Mouse (Mus musculus): ENCODE data around the gene Sytl2.

The Sytl2 gene

DNA sequence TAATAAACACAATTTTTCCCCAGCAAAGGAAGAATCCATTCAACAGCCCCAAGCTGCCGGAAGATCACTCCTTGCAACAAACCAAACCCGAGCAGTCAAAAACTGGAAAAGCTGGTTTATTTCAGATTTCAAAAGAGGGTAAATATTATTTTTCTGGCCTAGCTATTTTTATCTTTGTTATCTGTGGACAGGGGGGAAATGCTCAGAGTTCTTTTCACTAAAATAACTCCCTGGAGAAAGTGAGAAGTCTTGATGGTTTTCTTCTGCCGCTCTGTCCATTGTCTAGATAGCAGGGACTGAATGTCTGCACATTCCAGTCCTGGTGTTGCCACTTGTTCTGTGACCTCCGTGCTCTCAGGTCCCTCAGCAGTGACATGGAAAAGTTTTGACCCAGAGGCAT lies 70.8 kb downstream of the Sytl2 start:
- DNase-seq = no peak

DNA sequence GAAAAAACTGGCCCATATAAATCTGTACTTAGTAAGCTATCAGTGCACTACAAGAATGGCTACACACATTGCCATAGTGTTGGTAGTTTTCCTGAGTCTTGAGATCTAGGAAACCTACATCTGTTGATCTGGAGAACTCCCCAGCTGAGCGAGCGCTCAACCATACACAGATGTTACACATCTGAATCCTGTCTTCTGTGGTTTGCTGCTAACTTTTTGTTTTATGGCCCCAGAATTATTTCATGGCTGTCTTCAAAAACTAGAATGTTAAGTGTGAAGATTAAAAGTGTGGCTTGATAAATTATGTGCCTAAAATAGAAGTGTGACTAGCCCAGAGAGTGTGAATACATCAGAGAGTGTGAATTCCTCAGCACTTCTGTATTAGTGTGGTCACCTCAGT lies 82.4 kb downstream of the Sytl2 start:
- DNase-seq = no peak

- DNase-seq = no peak
These were observed 84.9 kb downstream of the Sytl2 start for GRCm38 (mm10) chr7:90386885-90387459.

- no peak for DNase-seq
These were observed 87.7 kb downstream of the Sytl2 start for GRCm38 (mm10) chr7:90389765-90390164.

GRCm38 (mm10) chr7:90395073-90395472 lies 93.0 kb downstream of the Sytl2 start:
- no peak for DNase-seq

GRCm38 (mm10) chr7:90395928-90396327 lies 93.9 kb downstream of the Sytl2 start:
- no peak for DNase-seq

- peak; percentile 73 for DNase-seq
These were observed 107.9 kb downstream of the Sytl2 start for GRCm38 (mm10) chr7:90409934-90410333.

- DNase-seq = no peak
These were observed 124.3 kb downstream of the Sytl2 start, which contains the start of gene Ccdc89 for GRCm38 (mm10) chr7:90426020-90427001. Ccdc89 (plus strand) TSS chr7:90426577.

DNA sequence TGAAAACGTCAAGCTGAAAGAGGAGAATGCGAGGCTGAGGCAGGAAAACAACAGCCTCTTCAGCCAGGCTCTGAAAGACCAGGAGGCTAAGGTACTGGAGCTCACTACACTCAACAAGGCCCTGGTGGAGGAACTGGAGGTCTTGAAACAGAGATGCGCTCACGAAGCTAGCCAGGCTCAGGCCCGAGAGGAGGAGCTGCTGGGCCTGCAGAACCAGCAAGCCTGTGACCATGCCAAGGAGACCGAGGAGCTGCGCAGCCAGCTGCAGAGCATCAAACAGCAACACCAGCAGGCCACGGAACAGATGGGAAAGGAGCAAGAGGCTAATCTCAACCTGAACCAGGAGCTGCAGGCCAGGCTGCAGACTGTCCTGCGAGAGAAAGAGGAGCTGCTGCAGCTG lies 125.0 kb downstream of the Sytl2 start:
- DNase-seq = no peak

- DNase-seq = no peak
These were observed 130.2 kb downstream of the Sytl2 start for GRCm38 (mm10) chr7:90432221-90432620.

DNA sequence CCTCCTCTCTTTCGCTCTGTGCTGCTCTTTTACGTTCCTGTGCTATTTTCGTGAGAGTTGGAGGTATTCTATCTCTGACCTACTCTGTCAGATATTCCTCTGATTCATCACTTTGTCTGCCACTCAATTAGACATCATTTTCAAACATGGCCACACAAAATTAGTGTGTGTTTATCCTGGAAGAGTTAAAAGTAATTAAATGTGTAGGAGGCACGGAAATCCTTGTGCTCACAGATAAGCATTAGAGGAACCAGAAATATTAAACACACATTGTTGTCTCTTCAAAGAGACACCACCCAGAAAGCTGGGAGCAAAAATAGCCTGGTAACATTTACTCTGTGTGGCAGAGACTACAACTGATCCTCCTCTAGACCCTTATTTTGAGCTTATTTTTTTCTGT lies 138.0 kb downstream of the Sytl2 start:
- DNase-seq = no peak

DNA sequence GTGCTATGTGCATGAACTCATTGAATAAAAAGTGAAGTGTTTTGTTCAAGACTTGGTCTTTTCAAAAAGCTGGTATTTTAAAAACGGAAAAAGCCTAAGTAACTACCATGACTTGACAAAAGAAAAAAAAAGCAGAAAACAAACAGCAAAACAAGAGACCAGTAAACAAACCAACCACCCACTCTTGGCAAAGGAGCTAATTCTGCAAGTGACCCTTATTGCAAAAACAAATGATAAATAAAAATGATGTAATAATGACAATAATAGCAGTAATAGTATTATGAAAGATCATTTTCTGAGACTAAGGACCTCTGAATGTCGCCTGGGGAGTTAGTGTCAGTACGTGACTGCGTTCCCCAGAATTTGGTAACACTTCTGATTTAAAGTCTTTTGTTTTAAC lies 140.0 kb downstream of the Sytl2 start:
- no peak for DNase-seq

DNA sequence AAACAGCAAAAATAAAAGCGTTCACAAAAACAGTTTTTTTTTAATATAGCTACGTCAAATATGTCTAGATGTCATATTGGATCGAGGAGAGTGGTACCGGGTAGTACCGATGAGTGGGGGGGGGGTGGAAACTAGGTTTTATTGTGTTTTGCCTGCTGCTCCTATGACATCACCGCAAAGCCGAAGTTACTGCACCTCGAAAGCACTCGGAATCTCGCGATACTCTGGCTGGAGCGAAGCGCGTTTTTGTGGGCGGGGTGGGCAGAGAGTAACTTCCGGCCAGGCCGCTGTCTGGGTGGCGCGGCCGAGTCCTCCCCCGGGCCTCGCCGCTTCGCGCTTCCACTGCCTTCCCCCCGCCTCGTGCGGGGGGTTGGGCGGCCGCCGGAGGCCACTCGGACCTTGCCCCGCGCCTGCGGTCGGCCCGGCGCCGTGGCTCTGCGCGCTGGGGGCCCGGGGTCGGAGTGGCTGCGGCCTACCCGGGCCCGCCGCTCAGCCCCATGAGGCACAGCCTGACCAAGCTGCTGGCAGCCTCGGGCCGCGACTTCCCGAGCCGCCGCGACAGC lies 140.5 kb downstream of the Sytl2 start, which contains the start of gene Crebzf:
Gene Crebzf, plus strand, starts transcription at position 212 of the 563 bp plus-strand sequence.
- peak; percentile 96 for DNase-seq

DNA sequence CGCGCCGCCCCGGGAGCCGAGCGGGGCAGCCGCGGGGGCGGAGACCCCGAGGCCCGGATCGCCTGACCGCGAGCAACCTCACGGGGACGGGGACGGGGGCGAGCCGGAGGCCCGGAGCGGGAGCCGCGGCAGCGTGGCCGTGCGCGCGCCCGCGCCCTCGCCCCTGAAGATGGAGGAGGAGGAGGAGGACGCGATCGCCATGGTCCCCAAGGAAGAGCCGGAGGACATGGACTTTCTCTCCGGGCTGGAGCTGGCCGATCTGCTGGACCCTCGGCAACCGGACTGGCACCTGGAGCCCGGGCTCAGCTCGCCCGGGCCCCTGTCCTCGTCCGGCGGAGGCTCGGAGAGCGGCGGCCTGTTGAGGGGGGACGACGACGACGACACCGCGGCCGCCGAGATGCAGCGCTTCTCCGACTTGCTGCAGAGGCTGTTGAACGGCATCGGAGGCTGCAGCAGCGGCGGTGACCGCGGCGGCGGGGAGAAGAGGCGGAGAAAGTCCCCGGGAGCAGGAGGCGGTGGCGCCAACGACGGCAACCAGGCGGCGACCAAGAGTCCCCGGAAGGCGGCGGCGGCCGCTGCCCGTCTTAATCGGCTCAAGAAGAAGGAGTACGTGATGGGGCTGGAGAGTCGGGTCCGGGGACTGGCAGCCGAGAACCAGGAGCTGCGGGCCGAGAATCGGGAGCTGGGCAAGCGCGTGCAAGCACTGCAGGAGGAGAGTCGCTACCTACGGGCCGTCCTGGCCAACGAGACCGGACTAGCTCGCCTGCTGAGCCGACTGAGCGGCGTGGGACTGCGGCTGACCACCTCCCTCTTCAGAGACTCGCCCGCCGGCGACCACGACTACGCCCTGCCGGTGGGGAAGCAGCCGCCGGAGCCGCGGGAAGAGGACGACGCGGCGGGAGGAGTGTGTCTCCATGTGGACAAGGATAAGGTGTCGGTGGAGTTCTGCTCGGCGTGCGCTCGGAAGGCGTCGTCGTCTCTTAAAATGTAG lies 141.3 kb downstream of the Sytl2 start:
- peak; percentile 77 for DNase-seq

DNA sequence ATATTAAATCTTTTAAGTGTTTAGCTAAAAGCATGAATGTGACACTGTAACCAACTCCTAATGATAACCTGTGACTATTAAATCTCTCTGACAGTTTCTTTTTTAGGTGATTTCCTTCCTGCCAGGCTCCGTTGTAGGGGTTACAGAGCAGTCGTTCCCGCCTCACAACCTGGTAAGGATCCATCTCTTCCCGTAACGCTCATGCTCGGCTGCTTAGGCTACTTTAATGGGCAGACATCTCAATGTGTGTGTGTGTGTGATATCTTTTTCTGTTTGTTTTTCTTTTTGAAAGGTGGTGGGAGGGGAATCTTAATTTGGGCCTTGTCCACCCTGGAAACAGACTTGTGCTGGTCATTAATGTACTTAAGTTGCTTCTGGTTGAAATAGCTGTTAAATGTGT lies 142.2 kb downstream of the Sytl2 start:
- DNase-seq = no peak

DNA sequence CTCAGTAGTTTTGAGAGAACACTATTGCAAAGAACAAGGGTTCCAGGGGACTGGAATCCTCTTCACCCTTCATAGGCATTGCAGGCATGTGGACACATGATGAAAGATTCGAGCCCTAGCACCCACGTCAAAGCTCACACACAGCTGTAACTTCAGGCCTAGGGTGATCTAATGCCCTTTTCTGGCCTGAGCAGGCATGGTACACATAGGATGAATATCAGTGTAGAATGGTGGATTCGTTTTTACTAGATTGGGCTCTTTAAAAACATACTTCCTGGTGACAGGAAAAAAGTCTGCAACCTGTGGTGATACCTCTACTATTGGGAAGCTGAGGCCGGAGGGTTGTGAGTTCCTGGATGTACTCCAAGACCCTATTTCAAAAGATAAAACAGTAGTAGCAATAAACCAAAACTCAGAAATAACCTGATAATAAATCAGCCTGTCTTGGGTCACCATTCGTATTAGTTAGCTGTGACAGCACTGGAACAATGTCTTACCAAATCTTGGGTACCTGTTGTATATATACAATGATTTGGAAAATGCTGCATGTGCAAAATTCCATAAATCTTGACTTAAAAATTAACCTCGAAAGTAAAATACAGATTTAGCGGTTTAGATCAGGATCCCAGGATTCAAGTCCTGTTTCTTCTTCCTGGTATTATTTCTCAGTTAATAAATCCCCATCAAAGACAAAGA lies 154.2 kb downstream of the Sytl2 start:
- no peak for DNase-seq

- peak; percentile 69 for DNase-seq
These were observed 154.9 kb downstream of the Sytl2 start, which contains the start of gene Tmem126a for GRCm38 (mm10) chr7:90456845-90457468. Tmem126a (minus strand) TSS chr7:90457229.

GRCm38 (mm10) chr7:90457517-90457916 lies 155.5 kb downstream of the Sytl2 start:
- no peak for DNase-seq
